Mouse (Mus musculus): Measurements from ENCODE around the gene Lrrc56. TPM values are rescaled to one million over a fixed set of nuclear protein-coding genes. Genes with fewer than 3 reads are reported as not detected.

Lrrc56 gene
- polyA plus RNA-seq, 1 experiment from 2014 or later = 8.0 TPM

GRCm38 (mm10) chr7:141193348-141193856, 555 bp upstream of the Lrrc56 start:
- Histone ChIP-seq H3K4me3 (peak overlapping the region; percentile 78), H3K4me2 (peak overlapping the region; percentile 93), H3K36me3 (peaks cover 39% of the 10 kb centered on the region), H3K9ac (peak overlapping the region; percentile 89), H3K4me1 (peaks cover 28% of the 10 kb centered on the region), H3K9me3 (no peaks in the 10 kb centered on the region), H3K27ac (peak overlapping the region; percentile 91), H3K27me3 (no peaks in the 10 kb centered on the region)
- under 1% methylated on average over 43 of the region's 43 CpGs for WGBS
- no peak; the same call in 1 of the 2 replicates for ATAC-seq (ENCODE audit: insufficient number of reproducible peaks, low FRiP score, low TSS enrichment, low read depth)

- Histone ChIP-seq H3K4me1 (peaks cover 28% of the 10 kb centered on the region), H3K27me3 (no peaks in the 10 kb centered on the region), H3K9me3 (no peaks in the 10 kb centered on the region), H3K9ac (peak overlapping the region; percentile 51), H3K4me2 (peak overlapping the region; percentile 93), H3K4me3 (peak overlapping the region; percentile 78), H3K36me3 (peaks cover 34% of the 10 kb centered on the region), H3K27ac (peak overlapping the region; percentile 88)
- WGBS = under 1% methylated on average over 23 of the region's 23 CpGs
- ATAC-seq (ENCODE audit: insufficient number of reproducible peaks, low FRiP score, low TSS enrichment, low read depth) = no peak
Measured at GRCm38 (mm10) chr7:141194409-141194808, 452 bp downstream of the Lrrc56 start.

- Histone ChIP-seq H3K4me3 (peak overlapping the region; percentile 78), H3K27ac (peak overlapping the region; percentile 88), H3K4me2 (peak overlapping the region; percentile 93), H3K9ac (peak overlapping the region; percentile 51; the same call in 1 of the 2 replicates), H3K4me1 (peaks cover 28% of the 10 kb centered on the region), H3K9me3 (no peaks in the 10 kb centered on the region), H3K36me3 (peaks cover 33% of the 10 kb centered on the region), H3K27me3 (no peaks in the 10 kb centered on the region)
- no peak for ATAC-seq (ENCODE audit: insufficient number of reproducible peaks, low FRiP score, low TSS enrichment, low read depth)
- WGBS = under 1% methylated on average over 28 of the region's 28 CpGs
Measured at GRCm38 (mm10) chr7:141194830-141195229, 873 bp downstream of the Lrrc56 start.

- peaks cover 28% of the 10 kb centered on the region for H3K4me1 ChIP-seq
- no peaks in the 10 kb centered on the region for H3K27me3 ChIP-seq
- H3K36me3 ChIP-seq = peaks cover 24% of the 10 kb centered on the region
- no peak overlapping the region for H3K27ac ChIP-seq
- H3K9me3 ChIP-seq = no peaks in the 10 kb centered on the region
- H3K4me3 ChIP-seq = no peak overlapping the region
- no peak for ATAC-seq (ENCODE audit: insufficient number of reproducible peaks, low FRiP score, low TSS enrichment, low read depth)
- 91% methylated on average over 2 of the region's 2 CpGs for WGBS
- H3K4me2 ChIP-seq = no peak overlapping the region
- H3K9ac ChIP-seq = no peak overlapping the region
Measured at GRCm38 (mm10) chr7:141195754-141196153, 1.8 kb downstream of the Lrrc56 start.

GRCm38 (mm10) chr7:141196619-141197282, 2.8 kb downstream of the Lrrc56 start:
- Histone ChIP-seq H3K4me1 (peaks cover 25% of the 10 kb centered on the region), H3K9me3 (no peaks in the 10 kb centered on the region), H3K4me2 (no peak overlapping the region), H3K9ac (no peak overlapping the region), H3K27me3 (no peaks in the 10 kb centered on the region), H3K27ac (no peak overlapping the region), H3K36me3 (peaks cover 14% of the 10 kb centered on the region), H3K4me3 (no peak overlapping the region)
- ATAC-seq (ENCODE audit: insufficient number of reproducible peaks, low FRiP score, low TSS enrichment, low read depth) = no peak
- 88% methylated on average over 8 of the region's 8 CpGs for WGBS

- no peaks in the 10 kb centered on the region for H3K9me3 ChIP-seq
- no peak for ATAC-seq (ENCODE audit: insufficient number of reproducible peaks, low FRiP score, low TSS enrichment, low read depth)
- no peak overlapping the region for H3K4me3 ChIP-seq
- no peak overlapping the region for H3K4me2 ChIP-seq
- no peak overlapping the region for H3K9ac ChIP-seq
- H3K27ac ChIP-seq = no peak overlapping the region
- H3K4me1 ChIP-seq = peaks cover 11% of the 10 kb centered on the region
- H3K27me3 ChIP-seq = no peaks in the 10 kb centered on the region
- H3K36me3 ChIP-seq = 0 out of 2 replicates have a peak, but pooled peaks cover 8% of the 10 kb centered on the region
- WGBS = 91% methylated on average over 4 of the region's 4 CpGs
Measured at GRCm38 (mm10) chr7:141198121-141198520, 4.2 kb downstream of the Lrrc56 start.

GRCm38 (mm10) chr7:141204546-141204945, 10.6 kb downstream of the Lrrc56 start:
- no peaks in the 10 kb centered on the region for H3K27me3 ChIP-seq
- ATAC-seq (ENCODE audit: insufficient number of reproducible peaks, low FRiP score, low TSS enrichment, low read depth) = no peak
- H3K36me3 ChIP-seq = 0 out of 2 replicates have a peak, but pooled peaks cover 5% of the 10 kb centered on the region
- H3K4me3 ChIP-seq = no peak overlapping the region
- no peaks in the 10 kb centered on the region for H3K9me3 ChIP-seq
- H3K4me1 ChIP-seq = no peaks in the 10 kb centered on the region
- WGBS = 72% methylated on average over 3 of the region's 3 CpGs
- H3K4me2 ChIP-seq = no peak overlapping the region
- H3K27ac ChIP-seq = no peak overlapping the region
- no peak overlapping the region for H3K9ac ChIP-seq

GRCm38 (mm10) chr7:141205504-141205903, 11.5 kb downstream of the Lrrc56 start:
- no peak overlapping the region for H3K4me3 ChIP-seq
- 0 out of 2 replicates have a peak, but pooled peaks cover 3% of the 10 kb centered on the region for H3K36me3 ChIP-seq
- no peak overlapping the region for H3K9ac ChIP-seq
- ATAC-seq (ENCODE audit: insufficient number of reproducible peaks, low FRiP score, low TSS enrichment, low read depth) = no peak
- H3K27ac ChIP-seq = no peak overlapping the region
- WGBS = 83% methylated on average over 5 of the region's 5 CpGs
- no peaks in the 10 kb centered on the region for H3K27me3 ChIP-seq
- H3K4me1 ChIP-seq = no peaks in the 10 kb centered on the region
- no peaks in the 10 kb centered on the region for H3K9me3 ChIP-seq
- no peak overlapping the region for H3K4me2 ChIP-seq

- Histone ChIP-seq H3K9me3 (no peaks in the 10 kb centered on the region), H3K27ac (no peak overlapping the region), H3K4me3 (no peak overlapping the region), H3K4me1 (no peaks in the 10 kb centered on the region), H3K27me3 (no peaks in the 10 kb centered on the region), H3K36me3 (0 out of 2 replicates have a peak, but pooled peaks cover 3% of the 10 kb centered on the region), H3K9ac (no peak overlapping the region), H3K4me2 (no peak overlapping the region)
- ATAC-seq (ENCODE audit: insufficient number of reproducible peaks, low FRiP score, low TSS enrichment, low read depth) = no peak
- WGBS = 89% methylated on average over 18 of the region's 18 CpGs
Measured at GRCm38 (mm10) chr7:141206182-141206937, 12.4 kb downstream of the Lrrc56 start.

GRCm38 (mm10) chr7:141209526-141209925, 15.6 kb downstream of the Lrrc56 start:
- ATAC-seq (ENCODE audit: insufficient number of reproducible peaks, low FRiP score, low TSS enrichment, low read depth) = no peak

GRCm38 (mm10) chr7:141210137-141210536, 16.2 kb downstream of the Lrrc56 start:
- Histone ChIP-seq H3K9ac (no peak overlapping the region), H3K36me3 (no peaks in the 10 kb centered on the region), H3K4me3 (no peak overlapping the region), H3K4me1 (peaks cover 4% of the 10 kb centered on the region), H3K4me2 (no peak overlapping the region), H3K9me3 (no peaks in the 10 kb centered on the region), H3K27me3 (no peaks in the 10 kb centered on the region), H3K27ac (no peak overlapping the region)
- ATAC-seq (ENCODE audit: insufficient number of reproducible peaks, low FRiP score, low TSS enrichment, low read depth) = no peak
- WGBS = 73% methylated on average over 12 of the region's 12 CpGs

More at GRCm38 (mm10) chr7:141209526-141209925, 15.6 kb downstream of the Lrrc56 start:
- Histone ChIP-seq H3K27me3 (no peaks in the 10 kb centered on the region), H3K9ac (no peak overlapping the region), H3K36me3 (no peaks in the 10 kb centered on the region), H3K4me1 (no peaks in the 10 kb centered on the region; the same call in 1 of the 2 replicates), H3K9me3 (no peaks in the 10 kb centered on the region), H3K27ac (no peak overlapping the region), H3K4me2 (no peak overlapping the region), H3K4me3 (no peak overlapping the region)
- 70% methylated on average over 3 of the region's 3 CpGs for WGBS

GRCm38 (mm10) chr7:141210606-141211131, 16.7 kb downstream of the Lrrc56 start:
- Histone ChIP-seq H3K4me3 (no peak overlapping the region), H3K27ac (no peak overlapping the region), H3K9ac (no peak overlapping the region), H3K27me3 (no peaks in the 10 kb centered on the region), H3K36me3 (no peaks in the 10 kb centered on the region), H3K9me3 (no peaks in the 10 kb centered on the region), H3K4me1 (peaks cover 8% of the 10 kb centered on the region), H3K4me2 (no peak overlapping the region)
- ATAC-seq (ENCODE audit: insufficient number of reproducible peaks, low FRiP score, low TSS enrichment, low read depth) = no peak
- 83% methylated on average over 14 of the region's 14 CpGs for WGBS
